Mouse (Mus musculus) lung, adult 2 months (tissue): ENCODE measurements around the gene Retsat. TPM values are rescaled to one million over a fixed set of nuclear protein-coding genes. Genes with fewer than 3 reads are reported as not detected.

Experiments used
- DNase-seq: peaks from one replicate; pipeline ENCODE4 v3.0.0; 2022
- H3K4me1 ChIP-seq: fragments of 200-500 bp; 2 replicates; pipeline ENCODE4 v1.6.1; 2011; ENCODE audit warnings: low read length; ENCODE audit not compliant: control insufficient read depth, insufficient read depth
- H3K4me3 ChIP-seq: fragments of 200-500 bp; replicated peaks from 2 replicates; pipeline ENCODE3; 2011; ENCODE audit warnings: low read depth, mild to moderate bottlenecking, control low read depth, low read length; ENCODE audit errors: extremely low read depth
- CTCF ChIP-seq: fragments of 200-500 bp; IDR thresholded peaks from 2 replicates; pipeline ENCODE4 v1.5.1; 2011; ENCODE audit warnings: mild to moderate bottlenecking, low read length, control low read depth; ENCODE audit not compliant: insufficient read depth
- POLR2A ChIP-seq: fragments of 200-500 bp; IDR thresholded peaks from 2 replicates; pipeline ENCODE4 v1.6.1; 2011; ENCODE audit warnings: low read depth, mild to moderate bottlenecking, control low read depth, low read length, borderline replicate concordance; ENCODE audit errors: extremely low read depth
- WGBS: fragments of 180-500 bp; shearing (Covaris S2); methylation state at CpG from one replicate; pipeline ENCODE4 v1.1.7; 2018; 5-methylcytosine and 5-hydroxymethylcytosine counted together
- polyA plus RNA-seq: library from polyadenylated mRNA; depleted of rRNA; stranded (reverse); fragments of >200 nt; gene quantifications from 2 replicates; pipeline ENCODE4 v1.2.3, GENCODE M21; 2012

Retsat gene
- polyA plus RNA-seq, 1 experiment = 38.8 TPM

- Histone ChIP-seq H3K4me3 (no peak overlapping the region), H3K4me1 (peaks cover 2% of the 10 kb centered on the region; the same call in 1 of the 2 replicates)
These were observed 21.7 kb downstream of the Retsat start for GRCm38 (mm10) chr6:72619734-72620532.

GRCm38 (mm10) chr6:72620920-72621319, 22.6 kb downstream of the Retsat start:
- no peak for TF ChIP-seq CTCF
- TF ChIP-seq POLR2A = no peak
- WGBS = 46% methylated on average over 5 of the region's 5 CpGs
- H3K4me1 ChIP-seq = no peaks in the 10 kb centered on the region
- H3K4me3 ChIP-seq = no peak overlapping the region
- DNase-seq = no peak

More at GRCm38 (mm10) chr6:72619734-72620532, 21.7 kb downstream of the Retsat start:
- DNase-seq = no peak
- no peak for TF ChIP-seq CTCF
- TF ChIP-seq POLR2A = no peak
- 16% methylated on average over 12 of the region's 12 CpGs for WGBS

GRCm38 (mm10) chr6:72622917-72623316, 24.6 kb downstream of the Retsat start:
- no peak for DNase-seq
- H3K4me1 ChIP-seq = no peaks in the 10 kb centered on the region
- TF ChIP-seq CTCF = no peak
- no peak for TF ChIP-seq POLR2A
- no peak overlapping the region for H3K4me3 ChIP-seq
- WGBS = 50% methylated on average over 3 of the region's 3 CpGs

- DNase-seq = no peak
These were observed 25.6 kb downstream of the Retsat start for GRCm38 (mm10) chr6:72623661-72624402.

GRCm38 (mm10) chr6:72626391-72626790, 28.1 kb downstream of the Retsat start:
- Histone ChIP-seq H3K4me3 (no peak overlapping the region), H3K4me1 (no peaks in the 10 kb centered on the region)
- no peak for TF ChIP-seq CTCF
- TF ChIP-seq POLR2A = no peak
- 86% methylated on average over 7 of the region's 7 CpGs for WGBS
- no peak for DNase-seq

More at GRCm38 (mm10) chr6:72623661-72624402, 25.6 kb downstream of the Retsat start:
- no peaks in the 10 kb centered on the region for H3K4me1 ChIP-seq
- 70% methylated on average over 8 of the region's 8 CpGs for WGBS
- H3K4me3 ChIP-seq = no peak overlapping the region
- TF ChIP-seq CTCF (no peak), POLR2A (no peak)

GRCm38 (mm10) chr6:72627276-72627675, 29.0 kb downstream of the Retsat start:
- WGBS = 83% methylated on average over 16 of the region's 16 CpGs
- no peak overlapping the region for H3K4me3 ChIP-seq
- no peaks in the 10 kb centered on the region for H3K4me1 ChIP-seq
- TF ChIP-seq POLR2A = no peak
- TF ChIP-seq CTCF = no peak
- no peak for DNase-seq

GRCm38 (mm10) chr6:72630370-72630769, 32.1 kb downstream of the Retsat start:
- Histone ChIP-seq H3K4me1 (no peaks in the 10 kb centered on the region), H3K4me3 (no peak overlapping the region)
- no peak for DNase-seq
- TF ChIP-seq CTCF (no peak), POLR2A (no peak)
- WGBS = 73% methylated on average over 2 of the region's 2 CpGs

- DNase-seq = no peak
- WGBS = 87% methylated on average over 14 of the region's 14 CpGs
- no peak overlapping the region for H3K4me3 ChIP-seq
- no peaks in the 10 kb centered on the region; the same call in 1 of the 2 replicates for H3K4me1 ChIP-seq
- TF ChIP-seq CTCF = no peak
- no peak for TF ChIP-seq POLR2A
These were observed 32.7 kb downstream of the Retsat start for GRCm38 (mm10) chr6:72630961-72631360.

GRCm38 (mm10) chr6:72631700-72632099, 33.4 kb downstream of the Retsat start:
- no peak for DNase-seq
- H3K4me3 ChIP-seq = no peak overlapping the region
- WGBS = 82% methylated on average over 6 of the region's 6 CpGs
- TF ChIP-seq CTCF = no peak
- TF ChIP-seq POLR2A = no peak
- peaks cover 3% of the 10 kb centered on the region; the same call in 1 of the 2 replicates for H3K4me1 ChIP-seq
